10 mouse cellular contexts compared by ENCODE assay signal in the genomic region with DNA sequence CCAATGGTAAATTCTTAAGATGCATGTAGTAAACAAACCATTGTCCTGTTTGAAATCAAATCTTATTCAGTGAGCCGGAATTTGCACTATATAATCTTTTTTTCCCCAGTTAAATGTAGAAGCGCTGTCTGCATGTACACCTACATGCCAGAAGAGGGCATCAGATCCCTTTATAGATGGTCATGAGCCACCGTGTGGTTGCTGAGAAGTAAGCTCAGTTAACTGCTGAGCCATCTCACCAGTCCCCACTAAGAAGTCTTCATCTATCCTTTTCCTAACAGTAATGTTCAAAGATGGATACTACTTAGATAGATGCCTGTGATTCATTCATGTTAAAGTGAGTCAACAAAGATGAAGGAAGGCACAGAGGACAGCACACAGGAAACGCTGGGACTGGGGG. TPM values are rescaled to one million over a fixed set of nuclear protein-coding genes. Genes with fewer than 3 reads are reported as not detected.
DNase-seq lines count a peak whose midpoint lies in the region; ATAC-seq and TF ChIP-seq lines count a peak whose summit lies in the region.
"Had no signal": no experiment of that assay in that cellular context is flagged by ENCODE, and none has a peak within 500 bp of the region (broad histone marks: within the 10 kb centered on the region; RNA-seq: fewer than 3 reads in every experiment).

No protein-coding gene starts in this region.

- H3K4me1 ChIP-seq in heart, postnatal 0 days (ENCODE audit: control insufficient read depth, insufficient read depth), result no peaks in the 10 kb centered on the region
- H3K4me1 ChIP-seq in midbrain, postnatal 0 days (ENCODE audit: insufficient read depth, low read length), result no peaks in the 10 kb centered on the region
- H3K4me1 ChIP-seq in midbrain, embryonic 15.5 days, result no peaks in the 10 kb centered on the region
- H3K4me1 ChIP-seq: heart, embryonic 13.5 days; lung, embryonic 15.5 days had no signal

- intact Hi-C loops in gastrocnemius, postnatal 36 days (cut with DNase I), result no loop called here

- TF ChIP-seq EP300 in heart, postnatal 0 days (IDR thresholded peaks at IDR 0.05; ENCODE audit: low read depth), result no peak

- peak; percentile 72 for TF ChIP-seq CTCF in heart, postnatal 0 days (IDR thresholded peaks at IDR 0.05; ENCODE audit: low read depth)
- TF ChIP-seq CTCF in midbrain, postnatal 0 days (IDR thresholded peaks at IDR 0.05), result peak; percentile 85

- ATAC-seq in heart, postnatal 0 days (ENCODE audit: insufficient read depth, low read depth), result 0 out of 2 replicates have a peak, but pooled peaks have one; percentile 47
- ATAC-seq in midbrain, postnatal 0 days (ENCODE audit: low FRiP score), result peak; percentile 41; the same call in 1 of the 2 replicates
- no peak for ATAC-seq in midbrain, embryonic 15.5 days (replicated peaks)

- H3K9me3 ChIP-seq in heart, postnatal 0 days (replicated peaks; ENCODE audit: control insufficient read depth, low read length), result no peaks in the 10 kb centered on the region
- no peaks in the 10 kb centered on the region for H3K9me3 ChIP-seq in midbrain, postnatal 0 days (ENCODE audit: low read length)
- no peaks in the 10 kb centered on the region for H3K9me3 ChIP-seq in midbrain, embryonic 15.5 days
- H3K9me3 ChIP-seq: heart, embryonic 13.5 days; lung, embryonic 15.5 days had no signal

- peak; percentile 58 for DNase-seq in heart, postnatal 0 days (ENCODE audit: low spot score)
- DNase-seq in heart, adult 9 months (ENCODE audit: low spot score in 2 of 2), result no peak
- peak; percentile 63 for DNase-seq in midbrain, postnatal 0 days (ENCODE audit: low spot score)
- DNase-seq in brain, adult 2 months (ENCODE audit: low read depth, low spot score), result peak; percentile 58
- DNase-seq in naive thymus-derived CD4-positive, alpha-beta T cell, adult 2 months (ENCODE audit: low read depth), result peak; percentile 7
- DNase-seq in gastrocnemius, adult 8-10 months (ENCODE audit: low spot score in 2 of 2), result no peak
- no peak for DNase-seq in gastrocnemius, postnatal 36 days

- H3K4me3 ChIP-seq in heart, postnatal 0 days (ENCODE audit: low read depth, low read length), result no peak overlapping the region
- H3K4me3 ChIP-seq in midbrain, postnatal 0 days (ENCODE audit: low read depth, low read length), result no peak overlapping the region
- no peak overlapping the region for H3K4me3 ChIP-seq in midbrain, embryonic 15.5 days
- H3K4me3 ChIP-seq: heart, embryonic 13.5 days; lung, embryonic 15.5 days had no signal

- H3K36me3 ChIP-seq in heart, postnatal 0 days (replicated peaks; ENCODE audit: control insufficient read depth, insufficient read depth, low read length), result peaks cover 47% of the 10 kb centered on the region
- H3K36me3 ChIP-seq in midbrain, postnatal 0 days (ENCODE audit: insufficient read depth, low read length), result peaks cover 15% of the 10 kb centered on the region
- peaks cover 15% of the 10 kb centered on the region; the same call in 1 of the 2 replicates for H3K36me3 ChIP-seq in midbrain, embryonic 15.5 days (replicated peaks)

- no peaks in the 10 kb centered on the region for H3K27me3 ChIP-seq in heart, postnatal 0 days (ENCODE audit: control insufficient read depth, insufficient read depth, low read length)
- H3K27me3 ChIP-seq in midbrain, postnatal 0 days (ENCODE audit: insufficient read depth, low read length), result no peaks in the 10 kb centered on the region
- H3K27me3 ChIP-seq in midbrain, embryonic 15.5 days (replicated peaks), result no peaks in the 10 kb centered on the region
- H3K27me3 ChIP-seq: heart, embryonic 13.5 days; lung, embryonic 15.5 days had no signal

- no peak overlapping the region for H3K27ac ChIP-seq in heart, postnatal 0 days (ENCODE audit: low read depth)
- no peak overlapping the region for H3K27ac ChIP-seq in midbrain, postnatal 0 days (ENCODE audit: low read depth, low read length)
- H3K27ac ChIP-seq in midbrain, embryonic 15.5 days, result no peak overlapping the region
- H3K27ac ChIP-seq: heart, embryonic 13.5 days; lung, embryonic 15.5 days had no signal

- H3K9ac ChIP-seq in heart, postnatal 0 days (replicated peaks; ENCODE audit: low read depth, low read length), result no peak overlapping the region
- H3K9ac ChIP-seq in midbrain, postnatal 0 days (replicated peaks; ENCODE audit: low read length, poor library complexity, severe bottlenecking), result no peak overlapping the region
- H3K9ac ChIP-seq in midbrain, embryonic 15.5 days, result no peak overlapping the region
- H3K9ac ChIP-seq: heart, embryonic 13.5 days; lung, embryonic 15.5 days had no signal

- no peak overlapping the region for H3K4me2 ChIP-seq in heart, postnatal 0 days (ENCODE audit: low read depth, low read length)
- H3K4me2 ChIP-seq in midbrain, postnatal 0 days (ENCODE audit: low read depth, low read length, poor library complexity, severe bottlenecking), result no peak overlapping the region
- no peak overlapping the region for H3K4me2 ChIP-seq in midbrain, embryonic 15.5 days
- H3K4me2 ChIP-seq: heart, embryonic 13.5 days; lung, embryonic 15.5 days had no signal

- 63% methylated on average over 4 of the region's 4 CpGs for WGBS in heart, postnatal 0 days
- 58% methylated on average over 4 of the region's 4 CpGs for WGBS in midbrain, postnatal 0 days
- 55% methylated on average over 4 of the region's 4 CpGs for WGBS in midbrain, embryonic 15.5 days

RNA-seq across cellular contexts. Expression of a gene that starts 31.9 kb away (rescaled TPM):
- total RNA-seq in heart, postnatal 0 days (2014; rRNA removed; ENCODE audit: low replicate concordance), result 3.8 and 5.4 TPM in 2 replicates
- polyA plus RNA-seq in heart, postnatal 0 days (2015; fragmentation: Nextera tagmentation; extraction: Ambion mirVana), result 3.6 and 3.8 TPM in 2 replicates
- not detected in 2 replicates for total RNA-seq in midbrain, postnatal 0 days (2014; rRNA removed)
- polyA plus RNA-seq in midbrain, postnatal 0 days (2015; fragmentation: Nextera tagmentation; extraction: Ambion mirVana), result 0.15 TPM in 1 of 2 replicates, not detected in the other
- not detected in 2 replicates for polyA plus RNA-seq in midbrain, embryonic 15.5 days (2015; fragmentation: Nextera tagmentation; extraction: Ambion mirVana)
- total RNA-seq in gastrocnemius, adult 8-10 months (2022), result 1 to 10 TPM in 1 of 4 experiments, under 1 TPM in 1, not detected in 2; 0.32 to 1.4 TPM
- under 1 TPM; 0.37 to 0.71 TPM for total RNA-seq in gastrocnemius, postnatal 36 days (2021)

Comparison
In these comparisons a context has a peak if more than half of its experiments do, and no peak if none do; other contexts are left out.
1. DNase-seq: peak in heart, postnatal 0 days (single experiment), midbrain, postnatal 0 days (single experiment), brain, adult 2 months (single experiment) and naive thymus-derived CD4-positive, alpha-beta T cell, adult 2 months (single experiment); none in heart, adult 9 months (0 of 2), gastrocnemius, adult 8-10 months (0 of 2) and gastrocnemius, postnatal 36 days (0 of 2).